Mouse (Mus musculus): ENCODE results near the gene 4921511C20Rik. TPM values are rescaled to one million over a fixed set of nuclear protein-coding genes. Genes with fewer than 3 reads are reported as not detected.

The 4921511C20Rik gene
- not detected for total RNA-seq (2021)
- long read RNA-seq, experiment 1 = 0 reads
- long read RNA-seq, experiment 2 = 0 reads

GRCm38 (mm10) chrX:127393993-127394392 lies at the start of gene 4921511C20Rik:
Gene 4921511C20Rik (plus strand): TSS chrX:127394293.
- DNase-seq (ENCODE audit: low spot score in 2 of 2) = no peak

Measured in gastrocnemius, postnatal 4 days (tissue).